Mouse (Mus musculus): ENCODE measurements around the gene Spg7. TPM values are rescaled to one million over a fixed set of nuclear protein-coding genes. Genes with fewer than 3 reads are reported as not detected.
"Not testable (repeated sequence)": the region's sequence is repeated elsewhere in the genome, so short reads cannot be mapped to it uniquely, and the experiment has no call there.

The Spg7 gene
- total RNA-seq, 4 experiments from 2014 or later, result 86.9 to 99.5 (median 95.3) TPM

DNA sequence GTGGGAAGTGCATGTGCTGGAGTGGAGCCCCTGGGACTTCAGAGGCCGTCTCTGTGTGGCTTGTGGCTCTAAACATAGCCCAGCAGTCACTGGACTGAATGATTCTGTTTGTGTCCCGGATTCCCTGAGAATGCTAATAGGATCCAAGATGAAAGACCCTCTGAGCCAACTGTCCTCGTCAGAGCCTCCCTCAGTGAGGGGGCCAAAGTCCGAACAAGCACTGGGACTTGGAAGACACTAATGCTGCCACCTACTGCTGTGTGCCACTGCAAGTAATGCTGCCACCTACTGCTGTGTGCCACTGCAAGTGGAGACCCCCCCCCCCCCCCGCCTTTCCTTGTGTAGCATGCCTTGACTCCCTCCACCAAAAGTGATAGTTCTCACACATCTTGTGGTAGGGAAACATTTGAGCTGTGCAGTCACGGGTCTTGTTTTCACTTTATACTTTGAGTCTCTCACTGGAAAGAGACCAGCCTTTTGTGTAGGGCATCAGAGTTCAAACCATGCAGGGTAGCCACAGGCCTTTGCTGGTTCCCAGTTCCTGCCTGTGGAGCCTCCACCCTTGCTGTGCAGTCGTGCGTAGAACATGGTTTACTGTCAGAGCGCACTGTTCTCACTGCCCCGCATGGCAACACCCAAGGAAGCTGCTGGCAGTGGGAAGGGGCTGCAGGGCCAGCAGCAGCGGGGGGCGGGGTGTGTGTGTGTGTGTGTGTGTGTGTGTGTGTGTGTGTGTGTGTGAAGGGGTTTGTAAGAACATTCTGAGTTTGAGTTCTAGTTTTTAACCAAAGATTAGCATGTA lies 35.2 kb downstream of the Spg7 start:
- no peak for DNase-seq (ENCODE audit: low spot score)

DNA sequence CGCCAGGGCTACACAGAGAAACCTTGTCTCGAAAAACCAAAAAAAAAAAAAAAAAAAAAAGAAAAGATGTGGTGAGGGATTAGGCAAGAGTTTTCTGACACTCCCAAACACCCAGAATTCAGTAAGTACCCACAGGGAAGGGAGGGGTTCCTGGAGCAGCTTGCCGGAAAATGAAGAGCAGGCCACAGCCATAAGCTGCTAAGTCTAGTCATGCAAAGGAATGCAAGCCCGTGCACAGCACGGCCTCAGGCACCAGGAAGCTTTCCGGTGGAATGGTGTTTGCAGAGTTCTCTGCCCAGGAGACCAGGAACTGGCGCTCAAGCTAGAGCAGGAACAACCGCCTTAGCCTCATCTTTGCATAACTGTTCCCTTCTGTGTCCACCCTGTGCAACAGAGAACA lies 37.5 kb downstream of the Spg7 start:
- DNase-seq (ENCODE audit: low spot score), result no peak

DNA sequence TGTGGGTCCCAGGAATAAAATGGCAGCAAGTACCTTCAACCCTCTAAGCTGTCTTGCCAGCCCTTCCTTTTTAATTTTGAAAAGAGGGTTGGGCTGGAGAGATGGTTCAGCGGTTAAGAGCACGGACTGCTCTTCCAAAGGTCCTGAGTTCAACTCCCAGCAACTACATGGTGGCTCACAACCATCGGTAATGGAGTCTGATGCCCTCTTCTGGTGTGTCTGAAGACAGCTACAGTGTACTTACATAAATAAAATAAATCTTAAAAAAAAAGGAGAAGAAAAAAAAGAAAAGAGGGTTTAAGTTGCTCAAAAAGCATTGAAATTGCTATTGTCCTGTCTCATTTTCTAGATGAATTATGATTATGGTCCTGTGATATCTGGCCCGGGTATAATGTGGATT lies 38.5 kb downstream of the Spg7 start:
- no peak for DNase-seq (ENCODE audit: low spot score)

DNA sequence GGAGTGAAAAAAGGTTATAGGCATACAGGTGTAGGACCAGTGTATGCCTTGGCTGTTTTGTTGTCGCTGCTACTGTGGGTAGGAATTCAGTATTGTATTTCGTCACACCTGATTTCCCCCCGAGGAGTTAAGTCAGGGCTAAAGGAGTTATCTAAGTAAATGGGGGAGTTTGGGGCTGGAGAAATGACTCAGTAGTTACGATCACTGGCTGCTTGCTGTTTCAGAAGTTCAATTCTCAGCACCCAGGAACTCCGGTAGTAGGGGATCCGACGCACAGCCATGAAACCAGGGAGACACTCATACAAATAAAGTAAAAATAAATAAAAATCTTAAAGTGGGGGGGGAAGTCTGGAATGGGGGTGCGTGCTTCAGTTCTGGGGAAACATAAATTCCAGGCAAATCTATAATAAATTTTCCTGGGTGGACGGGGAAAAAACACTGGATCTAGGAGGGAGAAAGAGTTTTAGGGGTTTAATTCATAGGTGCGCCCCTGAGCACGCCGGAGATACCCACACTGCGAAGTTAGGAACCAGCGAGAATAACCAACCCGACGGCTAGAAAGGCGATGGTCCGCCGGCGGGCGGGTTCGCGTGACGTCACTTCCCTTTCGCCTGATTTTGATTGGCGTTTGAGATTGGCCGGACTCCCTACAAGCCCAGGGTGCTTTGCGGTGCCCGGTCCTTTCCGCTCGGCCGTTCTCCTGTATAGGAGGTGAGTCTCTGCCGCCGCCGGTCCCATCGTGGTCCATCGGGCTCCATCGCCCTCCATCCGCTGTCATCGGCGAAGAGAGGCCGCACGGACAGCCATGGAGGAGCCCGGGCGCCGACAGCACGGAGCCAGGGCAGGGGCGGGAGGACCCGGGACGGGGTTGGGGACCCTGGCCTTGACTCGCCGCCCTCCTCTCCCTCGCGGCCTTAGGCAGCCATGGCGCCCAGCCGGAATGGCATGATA lies 39.3 kb downstream of the Spg7 start, which contains the start of gene Rpl13:
Gene Rpl13, plus strand, starts transcription at position 616 of the 951 bp plus-strand sequence.
- peak; percentile 97 for DNase-seq (ENCODE audit: low spot score)

DNA sequence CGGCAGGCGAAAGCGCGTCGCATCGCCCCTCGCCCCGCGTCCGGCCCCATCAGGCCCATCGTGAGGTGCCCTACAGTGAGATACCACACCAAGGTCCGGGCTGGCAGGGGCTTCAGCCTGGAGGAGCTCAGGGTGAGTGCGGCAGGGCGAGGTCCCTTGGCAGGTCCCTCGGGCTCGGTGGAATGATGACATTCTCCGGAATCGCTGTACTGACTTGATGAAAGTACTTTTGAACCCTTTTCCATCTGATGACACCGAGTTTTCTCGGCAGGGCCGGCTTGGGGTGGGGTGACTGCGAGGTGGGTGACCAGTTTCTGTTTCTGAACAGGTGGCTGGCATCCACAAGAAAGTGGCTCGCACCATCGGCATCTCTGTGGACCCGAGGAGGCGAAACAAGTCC lies 40.1 kb downstream of the Spg7 start:
- DNase-seq (ENCODE audit: low spot score), result not testable (repeated sequence)

DNA sequence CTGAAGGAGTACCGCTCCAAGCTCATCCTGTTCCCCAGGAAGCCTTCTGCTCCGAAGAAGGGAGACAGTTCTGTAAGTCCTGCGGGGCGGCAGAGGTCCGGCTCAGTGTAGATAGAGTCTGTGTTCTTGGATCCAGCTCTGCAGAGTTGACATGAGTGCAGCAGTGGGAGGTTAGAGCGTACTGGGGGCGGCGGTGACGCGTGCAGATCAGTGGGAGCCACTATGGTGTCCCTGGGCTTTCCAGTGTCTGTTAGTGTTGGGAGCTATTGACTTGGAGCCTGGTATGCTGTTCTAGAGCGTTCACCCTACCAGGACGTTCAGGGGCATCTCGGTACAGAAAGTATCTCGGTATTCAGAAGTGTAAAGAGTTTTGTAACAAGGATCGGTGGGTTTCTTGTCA lies 40.5 kb downstream of the Spg7 start:
- no peak for DNase-seq (ENCODE audit: low spot score)

DNA sequence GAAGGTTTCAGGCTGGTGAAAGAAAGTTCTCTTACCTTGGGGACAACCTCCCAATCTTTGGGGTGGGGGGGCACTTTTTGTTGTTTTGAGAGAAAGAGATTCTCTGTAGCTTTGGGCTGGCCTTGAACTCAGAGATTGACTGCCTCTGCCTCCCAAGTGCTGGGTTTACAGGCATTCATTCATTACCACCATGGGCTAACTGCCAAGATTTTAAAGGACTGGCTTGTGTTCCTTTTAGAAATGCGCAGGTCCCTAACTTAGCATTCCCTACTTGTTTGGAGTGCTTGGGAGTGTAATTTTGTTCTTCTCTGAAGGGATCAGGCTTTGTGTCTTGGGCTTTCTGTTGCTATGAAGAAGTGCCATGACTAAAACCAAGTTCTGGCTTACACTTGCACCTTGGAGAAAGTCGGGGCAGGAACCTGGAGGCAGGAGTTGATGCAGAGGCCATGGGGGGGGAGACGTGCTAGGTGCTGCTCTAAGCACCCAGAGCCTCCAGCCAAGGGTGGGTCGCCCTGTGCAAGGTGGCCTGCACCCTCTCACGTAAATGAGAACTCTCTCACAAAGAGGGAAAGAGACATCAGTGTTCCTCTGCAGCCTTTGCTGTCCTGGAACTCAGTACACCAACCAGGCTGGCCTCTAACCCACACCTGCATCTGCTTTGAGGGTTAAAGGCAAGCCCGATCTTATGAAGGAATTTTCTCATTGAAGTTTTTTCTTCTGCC lies 41.5 kb downstream of the Spg7 start:
- no peak for DNase-seq (ENCODE audit: low spot score)

DNA sequence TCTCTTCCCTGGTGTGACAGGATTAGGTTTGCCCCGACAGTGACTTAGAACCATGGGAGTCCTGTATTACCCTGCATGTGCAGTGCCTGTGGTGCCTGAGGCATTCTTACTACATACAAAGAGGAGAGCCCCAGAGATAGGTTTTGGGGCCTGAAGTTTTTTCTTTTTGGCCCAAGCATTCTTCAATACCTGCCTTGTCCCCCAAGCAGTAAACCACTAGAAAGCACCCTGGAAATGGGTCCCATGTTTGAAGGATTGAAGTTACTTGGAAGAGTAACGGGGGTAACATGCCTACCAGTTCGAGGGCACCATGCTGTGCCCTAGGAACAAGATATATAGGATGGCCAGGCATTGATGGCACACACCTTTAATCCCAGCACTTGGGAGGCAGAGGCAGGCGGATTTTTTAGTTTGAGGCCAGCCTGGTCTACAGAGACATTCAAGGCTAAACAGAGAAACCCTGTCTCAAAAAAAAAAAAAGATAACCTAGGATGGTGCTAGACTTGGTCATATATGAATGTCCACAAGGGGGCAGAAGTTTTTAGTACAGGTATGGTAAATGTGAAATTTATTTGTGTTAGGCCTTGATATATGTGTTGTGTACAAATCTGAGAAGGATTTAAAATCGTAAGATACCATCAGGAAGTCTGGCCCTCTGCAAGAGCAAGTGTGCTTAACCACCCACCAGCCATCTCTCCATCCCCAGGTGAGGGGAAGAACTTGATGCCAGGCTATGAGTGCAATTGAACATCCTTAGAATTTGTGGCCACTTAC lies 43.0 kb downstream of the Spg7 start:
- DNase-seq (ENCODE audit: low spot score), result peak; percentile 33

DNA sequence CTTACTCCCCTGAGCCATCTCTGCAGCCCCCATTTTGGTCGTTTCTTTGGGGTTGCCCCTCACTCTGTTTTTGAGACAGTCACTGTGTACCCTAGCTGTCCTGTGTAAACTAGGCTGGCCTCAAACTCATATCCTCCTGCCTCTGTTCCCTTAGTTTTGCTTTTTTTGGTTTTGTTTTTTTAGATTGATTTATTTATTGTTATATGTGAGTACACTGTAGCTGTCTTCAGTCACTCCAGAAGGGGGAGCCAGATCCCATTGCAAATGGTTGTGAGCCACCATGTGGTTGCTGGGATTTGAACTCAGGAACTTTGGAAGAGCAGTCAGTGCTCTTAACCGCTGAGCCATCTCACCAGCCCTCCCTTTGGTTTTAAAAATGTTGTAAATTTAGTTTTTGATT lies 43.8 kb downstream of the Spg7 start:
- no peak for DNase-seq (ENCODE audit: low spot score)

DNA sequence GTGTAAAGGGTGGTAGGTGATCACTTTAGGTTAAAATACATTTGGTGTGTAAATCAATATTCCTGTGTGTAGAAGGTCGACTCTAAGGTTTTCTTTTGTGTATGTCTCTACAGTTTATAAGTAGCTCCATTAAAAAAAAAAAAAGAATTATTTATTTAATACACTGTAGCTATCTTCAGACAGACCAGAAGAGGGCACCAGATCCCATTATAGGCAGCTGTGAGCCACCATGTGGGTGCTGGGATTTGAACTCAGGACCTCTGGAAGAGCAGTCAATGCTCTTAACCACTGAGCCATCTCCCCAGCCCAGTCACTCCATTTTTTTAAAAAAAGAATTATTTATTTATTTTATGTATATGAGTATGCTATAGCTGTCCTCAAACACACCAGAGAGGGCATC lies 45.3 kb downstream of the Spg7 start:
- no peak for DNase-seq (ENCODE audit: low spot score)

DNA sequence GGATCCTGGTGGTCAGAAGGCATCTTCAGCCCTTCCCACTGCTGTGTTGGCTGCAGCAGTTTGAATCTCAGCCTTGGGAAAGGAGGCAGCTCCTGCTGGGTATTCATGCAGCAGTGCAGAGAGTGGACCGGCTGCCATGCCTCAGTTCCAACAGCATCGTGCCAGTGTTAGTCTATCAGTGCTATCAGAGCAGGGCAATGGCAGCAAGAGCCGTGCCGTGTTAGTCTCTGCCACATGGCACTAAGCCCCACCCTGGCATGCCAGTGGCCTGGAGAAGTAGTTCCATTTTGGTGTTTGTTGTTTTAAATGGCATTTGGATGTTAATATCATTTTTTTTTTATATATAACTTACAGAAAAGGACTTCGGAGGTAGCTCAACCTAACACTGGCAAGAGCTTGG lies 46.2 kb downstream of the Spg7 start:
- DNase-seq (ENCODE audit: low spot score), result no peak

DNA sequence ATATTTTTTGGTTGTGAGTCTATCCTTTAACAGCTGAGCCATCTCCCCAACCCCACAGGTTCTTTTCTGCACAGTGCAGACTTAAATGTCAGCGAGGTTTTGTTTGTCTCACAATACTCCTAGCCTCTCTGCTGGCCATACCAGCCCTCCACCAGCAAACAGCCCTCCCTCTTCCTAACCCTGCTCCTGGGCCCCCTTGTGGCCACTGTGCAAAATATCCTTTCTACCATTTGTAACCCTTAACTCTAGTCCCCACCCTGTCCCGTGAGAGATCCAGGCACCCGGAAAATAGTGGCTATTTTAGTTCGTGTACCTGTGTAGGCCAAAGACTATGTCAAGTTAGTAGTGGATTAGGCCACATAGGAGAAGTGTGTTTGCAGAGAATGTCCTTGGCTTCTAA lies 47.9 kb downstream of the Spg7 start:
- no peak for DNase-seq (ENCODE audit: low spot score)

DNA sequence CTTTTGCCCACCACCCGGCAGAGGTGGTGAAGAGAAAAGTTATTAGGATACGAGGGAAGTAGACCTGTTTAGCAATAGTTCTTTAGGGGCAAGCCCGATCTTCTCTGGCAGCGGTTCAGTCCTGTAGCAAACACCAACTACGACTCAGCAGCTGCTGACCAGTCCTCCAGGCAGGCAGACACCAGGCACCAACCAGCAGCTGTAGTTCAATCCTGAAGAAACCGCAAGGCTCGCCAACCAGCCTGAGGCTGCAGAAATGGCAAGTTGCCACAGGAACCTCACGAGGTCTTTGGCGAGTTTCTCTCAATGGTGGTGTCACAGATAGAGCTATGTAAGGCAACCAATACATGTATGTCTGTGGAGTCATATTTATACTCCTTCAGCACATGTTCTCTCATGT lies 50.1 kb downstream of the Spg7 start:
- no peak for DNase-seq (ENCODE audit: low spot score)

DNA sequence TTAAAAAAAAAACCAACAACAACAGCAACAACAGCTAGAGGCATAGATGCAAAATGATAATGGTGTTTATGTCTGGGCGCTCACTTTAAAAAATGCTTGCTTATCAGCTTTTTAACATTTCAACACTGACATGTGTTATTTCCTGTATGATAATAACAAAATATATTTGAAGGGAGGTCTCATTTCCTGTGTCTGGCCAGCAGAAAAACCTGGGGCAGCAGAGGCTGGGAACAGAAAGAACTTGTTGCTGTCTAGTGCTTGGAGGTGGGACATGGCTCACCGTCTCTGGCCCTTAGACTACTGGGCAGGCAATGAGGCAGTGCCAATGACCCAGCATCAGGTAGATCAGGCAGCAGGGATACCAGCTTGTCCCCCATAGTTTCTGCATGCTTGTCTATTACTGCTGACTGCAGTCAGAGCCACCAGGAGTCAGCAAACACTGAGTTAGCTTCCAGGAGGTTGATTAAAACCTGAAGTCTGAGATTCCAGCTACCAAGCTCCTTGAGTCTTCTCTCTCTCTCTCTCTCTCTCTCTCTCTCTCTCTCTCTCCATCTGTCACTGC lies 51.2 kb downstream of the Spg7 start:
- no peak for DNase-seq (ENCODE audit: low spot score)

DNA sequence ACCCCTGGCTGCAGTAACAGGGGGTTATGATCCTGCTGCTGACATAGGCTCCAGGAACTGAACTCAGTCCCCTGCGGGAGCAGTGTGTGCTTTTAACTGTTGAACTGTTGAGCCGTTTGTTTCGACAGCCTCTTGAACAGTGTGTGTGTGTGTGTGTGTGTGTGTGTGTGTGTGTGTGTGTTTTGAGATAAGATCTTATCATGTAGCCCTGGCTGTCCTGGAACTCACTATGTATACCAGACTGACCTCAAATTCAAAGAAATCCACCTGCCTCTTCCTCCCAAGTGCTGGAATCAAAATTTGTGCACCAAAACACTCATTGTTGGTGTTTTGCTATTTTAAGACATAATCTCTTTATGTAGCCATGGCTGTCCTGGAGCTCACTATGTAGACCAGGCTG lies 51.9 kb downstream of the Spg7 start:
- DNase-seq (ENCODE audit: low spot score), result no peak

DNA sequence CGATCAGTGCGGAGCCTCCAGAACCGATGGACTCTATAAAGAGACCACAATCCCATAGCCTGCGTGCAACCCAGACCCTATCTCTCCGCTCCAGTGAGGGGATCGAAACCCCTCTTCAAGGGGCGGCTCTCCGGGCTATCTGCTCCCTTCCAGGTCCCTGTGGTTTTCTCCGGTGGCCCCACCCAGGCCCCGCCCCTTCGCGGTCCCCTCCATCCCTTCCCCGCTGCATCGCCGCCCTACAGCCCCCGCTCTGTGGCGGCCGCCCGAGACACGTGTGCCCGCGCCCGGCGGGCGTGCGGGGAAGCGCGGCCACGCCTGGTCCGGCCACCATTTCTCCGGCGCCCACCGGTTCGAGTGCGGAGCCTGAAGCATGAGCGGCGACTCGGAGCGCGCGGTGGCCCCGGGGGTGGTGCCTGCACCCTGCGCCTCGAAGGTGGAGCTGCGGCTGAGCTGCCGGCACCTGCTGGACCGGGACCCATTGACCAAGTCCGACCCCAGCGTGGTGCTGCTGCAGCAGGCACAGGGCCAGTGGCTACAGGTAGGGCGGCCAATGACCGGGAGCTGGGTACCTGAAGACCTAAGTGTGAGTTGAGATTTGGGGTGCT lies 54.5 kb downstream of the Spg7 start, which contains the start of gene Cpne7:
Gene Cpne7, plus strand, starts transcription at position 248 of the 605 bp plus-strand sequence.
- DNase-seq (ENCODE audit: low spot score), result no peak

DNA sequence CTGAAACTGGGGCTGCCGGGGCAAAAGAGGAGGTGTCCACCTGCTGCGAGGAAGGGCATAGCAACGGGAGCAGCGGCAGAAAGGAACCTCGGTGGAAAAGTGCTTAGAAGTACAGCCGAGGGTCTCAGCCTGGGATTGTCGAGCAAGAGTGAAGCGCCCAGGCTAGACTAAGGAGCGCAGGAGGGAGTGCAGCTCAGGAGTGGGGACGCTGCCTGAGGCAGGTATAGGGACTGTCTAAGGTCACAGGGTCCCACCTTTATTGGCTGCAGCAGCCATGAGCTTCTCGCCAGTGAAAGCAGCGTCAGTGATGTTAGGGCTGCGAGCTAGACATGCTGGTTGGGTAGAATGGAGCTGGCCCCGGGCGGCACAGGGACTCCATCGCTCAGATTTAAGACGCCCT lies 55.0 kb downstream of the Spg7 start:
- no peak for DNase-seq (ENCODE audit: low spot score)

DNA sequence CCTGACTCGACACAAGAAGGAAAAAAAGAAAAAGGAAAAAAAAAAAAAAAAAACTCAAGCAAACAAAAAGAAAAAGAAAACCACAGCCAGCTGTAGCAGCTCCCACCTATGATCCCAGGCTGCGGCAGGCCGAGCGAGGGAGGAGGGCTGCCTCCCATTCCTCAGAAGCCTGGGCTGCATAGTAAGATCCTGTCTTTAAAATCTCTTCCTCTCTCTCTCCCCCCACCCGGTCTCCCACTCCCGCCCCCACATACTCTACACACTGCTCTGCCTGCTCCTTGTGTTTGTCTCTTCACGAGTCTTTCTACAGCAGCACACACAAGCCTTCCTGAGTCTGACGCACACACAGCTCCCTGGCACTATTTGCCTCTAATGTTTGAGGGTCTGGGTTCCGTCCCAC lies 59.3 kb downstream of the Spg7 start:
- no peak for DNase-seq (ENCODE audit: low spot score)

DNA sequence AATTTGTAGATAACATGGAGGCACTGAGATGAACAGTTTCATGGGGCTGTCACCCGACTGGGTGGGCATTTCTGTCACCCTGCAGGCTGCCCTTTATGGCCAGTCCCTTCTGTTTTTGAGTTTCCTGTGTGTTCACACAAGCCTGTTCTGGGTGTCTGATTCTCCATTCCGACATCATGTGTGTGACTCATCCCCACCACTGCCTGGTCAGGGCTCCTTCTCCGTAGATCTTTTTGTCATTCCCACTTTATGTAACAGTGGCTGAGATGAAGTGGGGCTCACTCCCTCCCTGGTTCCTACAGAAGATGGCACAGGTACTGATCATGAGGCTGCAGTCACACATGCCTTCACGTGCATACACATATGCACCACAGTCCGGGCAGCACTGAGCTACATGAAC lies 59.9 kb downstream of the Spg7 start:
- no peak for DNase-seq (ENCODE audit: low spot score)

DNA sequence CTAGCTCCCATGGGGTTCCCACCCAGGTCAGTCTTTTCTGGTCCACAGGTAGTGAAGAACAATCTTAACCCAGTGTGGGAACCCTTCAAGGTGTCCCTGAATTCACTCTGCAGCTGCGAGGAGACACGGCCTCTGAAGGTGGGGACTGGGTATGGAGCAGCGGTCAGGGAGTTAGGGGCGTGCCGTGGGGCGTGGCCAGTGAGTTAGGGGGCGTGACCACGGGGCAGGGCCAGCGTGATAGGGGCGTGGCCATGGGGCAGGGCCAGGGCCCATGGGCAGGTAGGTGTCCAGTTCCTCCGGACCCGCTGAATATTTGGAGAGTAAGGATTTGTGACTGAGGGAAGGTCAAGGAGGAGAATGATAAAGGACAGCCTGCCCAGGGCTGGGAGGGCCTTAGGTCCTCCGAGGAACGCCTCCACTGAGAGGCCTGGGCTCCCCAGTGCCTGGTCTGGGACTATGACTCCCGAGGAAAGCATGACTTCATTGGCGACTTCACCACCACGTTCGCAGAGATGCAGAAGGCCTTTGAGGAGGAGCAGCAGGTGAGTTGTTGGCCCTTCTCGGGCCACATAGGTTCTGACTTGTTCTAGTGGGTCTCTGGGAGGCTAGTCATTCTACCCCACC lies 63.6 kb downstream of the Spg7 start:
- DNase-seq (ENCODE audit: low spot score), result no peak
